Mouse (Mus musculus) kidney, embryonic 14.5 days (tissue): ENCODE results near the gene Slc25a41. TPM values are rescaled to one million over a fixed set of nuclear protein-coding genes. Genes with fewer than 3 reads are reported as not detected.

Source experiments
- ATAC-seq: fragments of 200-750 bp; cut with Nextera tagmentation; 2 replicates; pipeline ENCODE4 v1.8.0; 2017; ENCODE audit warnings: moderate number of reproducible peaks, mild to moderate bottlenecking, moderate TSS enrichment, moderate library complexity; ENCODE audit not compliant: low FRiP score, low TSS enrichment
- H3K27ac ChIP-seq: fragments of 300-500 bp; sonication (generic); 2 replicates; pipeline ENCODE4 v1.5.1; 2014; ENCODE audit warnings: low read depth, mild to moderate bottlenecking, low read length, moderate library complexity, mixed read lengths
- H3K27me3 ChIP-seq: fragments of 300-500 bp; sonication (generic); 2 replicates; pipeline ENCODE4 v1.6.1; 2014; ENCODE audit warnings: mild to moderate bottlenecking, low read length; ENCODE audit not compliant: control insufficient read depth, insufficient read depth
- H3K36me3 ChIP-seq: fragments of 300-500 bp; sonication (generic); 2 replicates; pipeline ENCODE4 v1.6.1; 2014; ENCODE audit warnings: low read length, mixed read lengths; ENCODE audit not compliant: control insufficient read depth, insufficient read depth
- H3K4me1 ChIP-seq: fragments of 300-500 bp; sonication (generic); 2 replicates; pipeline ENCODE4 v1.6.1; 2014; ENCODE audit warnings: low read length, mixed read lengths; ENCODE audit not compliant: control insufficient read depth, insufficient read depth
- H3K4me2 ChIP-seq: fragments of 300-500 bp; sonication (generic); replicated peaks from 2 replicates; pipeline ENCODE4 v1.6.1; 2014; ENCODE audit warnings: low read depth, mild to moderate bottlenecking, low read length
- H3K4me3 ChIP-seq: fragments of 300-500 bp; sonication (generic); 2 replicates; pipeline ENCODE4 v1.5.1; 2014; ENCODE audit warnings: mild to moderate bottlenecking, low read length
- H3K9ac ChIP-seq: fragments of 300-500 bp; sonication (generic); 2 replicates; pipeline ENCODE4 v1.6.1; 2014; ENCODE audit warnings: low read depth, mild to moderate bottlenecking, low read length, moderate library complexity
- H3K9me3 ChIP-seq: fragments of 300-500 bp; sonication (generic); 2 replicates; pipeline ENCODE4 v1.6.1; 2016; ENCODE audit warnings: low read length; ENCODE audit not compliant: control insufficient read depth
- WGBS: fragments of 180-500 bp; shearing (Covaris S2); extraction: QIAGEN DNeasy Blood & Tissue Kit; methylation state at CpG from one replicate; pipeline ENCODE4 v1.1.7; 2014; 5-methylcytosine and 5-hydroxymethylcytosine counted together
- polyA plus RNA-seq: library from polyadenylated mRNA; unstranded; fragments of >200 nt; fragmentation: Nextera tagmentation; extraction: Ambion mirVana; gene quantifications from 2 replicates; pipeline ENCODE4 v1.2.1, GENCODE M21; 2014

Slc25a41 gene
- polyA plus RNA-seq, 1 experiment from 2014 or later: not detected

GRCm38 (mm10) chr17:57070699-57071098, 29.2 kb upstream of the Slc25a41 start:
- Histone ChIP-seq H3K36me3 (no peaks in the 10 kb centered on the region), H3K9ac (no peak overlapping the region), H3K27ac (no peak overlapping the region), H3K4me1 (no peaks in the 10 kb centered on the region), H3K9me3 (no peaks in the 10 kb centered on the region), H3K4me2 (peak overlapping the region; percentile 42), H3K27me3 (no peaks in the 10 kb centered on the region), H3K4me3 (0 out of 2 replicates have a peak overlapping the region, but pooled peaks have one; percentile 12)
- WGBS: 3% methylated on average over 11 of the region's 11 CpGs
- ATAC-seq: peak; percentile 51; the same call in 1 of the 2 replicates

GRCm38 (mm10) chr17:57070272-57070671, 28.8 kb upstream of the Slc25a41 start:
- ATAC-seq: no peak
- 9% methylated on average over 9 of the region's 9 CpGs for WGBS
- Histone ChIP-seq H3K4me1 (no peaks in the 10 kb centered on the region), H3K9ac (0 out of 2 replicates have a peak overlapping the region, but pooled peaks have one; percentile 20), H3K9me3 (no peaks in the 10 kb centered on the region), H3K36me3 (no peaks in the 10 kb centered on the region), H3K27ac (no peak overlapping the region), H3K4me2 (peak overlapping the region; percentile 42), H3K27me3 (no peaks in the 10 kb centered on the region), H3K4me3 (0 out of 2 replicates have a peak overlapping the region, but pooled peaks have one; percentile 12)

- no peak for ATAC-seq
- H3K4me1 ChIP-seq: no peaks in the 10 kb centered on the region
- no peak overlapping the region for H3K4me2 ChIP-seq
- no peaks in the 10 kb centered on the region for H3K36me3 ChIP-seq
- H3K9ac ChIP-seq: no peak overlapping the region
- WGBS: 73% methylated on average over 5 of the region's 5 CpGs
- H3K9me3 ChIP-seq: no peaks in the 10 kb centered on the region
- H3K27ac ChIP-seq: no peak overlapping the region
- H3K4me3 ChIP-seq: no peak overlapping the region
- H3K27me3 ChIP-seq: peaks cover 14% of the 10 kb centered on the region
Measured at GRCm38 (mm10) chr17:57066908-57067307, 25.5 kb upstream of the Slc25a41 start.

- Histone ChIP-seq H3K27ac (no peak overlapping the region), H3K4me2 (peak overlapping the region; percentile 31), H3K9me3 (no peaks in the 10 kb centered on the region), H3K4me1 (no peaks in the 10 kb centered on the region), H3K36me3 (no peaks in the 10 kb centered on the region), H3K9ac (peak overlapping the region; percentile 42; the same call in 1 of the 2 replicates), H3K27me3 (peaks cover 24% of the 10 kb centered on the region), H3K4me3 (peak overlapping the region; percentile 37)
- ATAC-seq: no peak
- WGBS: 4% methylated on average over 8 of the region's 8 CpGs
Measured at GRCm38 (mm10) chr17:57063031-57063430, 21.6 kb upstream of the Slc25a41 start.

DNA sequence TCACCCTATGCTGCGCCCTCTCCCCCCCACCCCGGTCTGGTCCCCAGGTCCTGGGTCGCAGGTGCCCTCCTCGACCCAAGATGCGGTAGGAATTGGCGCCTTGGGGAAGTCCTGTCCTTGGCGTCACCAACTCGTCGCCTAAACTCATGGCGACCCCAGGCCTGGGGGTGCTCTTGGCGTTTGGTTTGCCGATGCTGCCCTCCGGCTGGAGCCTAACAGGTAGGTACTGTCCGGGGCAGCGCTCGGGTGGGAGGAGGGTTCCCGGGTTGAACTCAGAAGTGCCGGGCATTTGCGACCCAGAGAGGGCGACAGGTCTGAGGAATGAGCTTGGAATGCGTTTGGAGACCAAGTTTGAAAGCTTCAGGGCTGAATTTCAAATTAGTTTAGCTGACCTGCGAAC, 21.1 kb upstream of the Slc25a41 start:
- Histone ChIP-seq H3K36me3 (no peaks in the 10 kb centered on the region), H3K4me2 (peak overlapping the region; percentile 31), H3K9me3 (no peaks in the 10 kb centered on the region), H3K27ac (peak overlapping the region; percentile 56), H3K4me1 (no peaks in the 10 kb centered on the region), H3K27me3 (peaks cover 24% of the 10 kb centered on the region), H3K9ac (peak overlapping the region; percentile 29; the same call in 1 of the 2 replicates), H3K4me3 (peak overlapping the region; percentile 37)
- under 1% methylated on average over 22 of the region's 22 CpGs for WGBS
- 0 out of 2 replicates have a peak, but pooled peaks have one; percentile 11 for ATAC-seq

- H3K4me2 ChIP-seq: peak overlapping the region; percentile 31
- H3K36me3 ChIP-seq: no peaks in the 10 kb centered on the region
- H3K9ac ChIP-seq: peak overlapping the region; percentile 29; the same call in 1 of the 2 replicates
- no peaks in the 10 kb centered on the region for H3K9me3 ChIP-seq
- H3K4me1 ChIP-seq: no peaks in the 10 kb centered on the region
- H3K27ac ChIP-seq: peak overlapping the region; percentile 56
- H3K27me3 ChIP-seq: peaks cover 24% of the 10 kb centered on the region
- ATAC-seq: peak; percentile 25
- WGBS: 1% methylated on average over 37 of the region's 39 CpGs
- H3K4me3 ChIP-seq: peak overlapping the region; percentile 37
Measured at GRCm38 (mm10) chr17:57062011-57062521, 20.6 kb upstream of the Slc25a41 start.

DNA sequence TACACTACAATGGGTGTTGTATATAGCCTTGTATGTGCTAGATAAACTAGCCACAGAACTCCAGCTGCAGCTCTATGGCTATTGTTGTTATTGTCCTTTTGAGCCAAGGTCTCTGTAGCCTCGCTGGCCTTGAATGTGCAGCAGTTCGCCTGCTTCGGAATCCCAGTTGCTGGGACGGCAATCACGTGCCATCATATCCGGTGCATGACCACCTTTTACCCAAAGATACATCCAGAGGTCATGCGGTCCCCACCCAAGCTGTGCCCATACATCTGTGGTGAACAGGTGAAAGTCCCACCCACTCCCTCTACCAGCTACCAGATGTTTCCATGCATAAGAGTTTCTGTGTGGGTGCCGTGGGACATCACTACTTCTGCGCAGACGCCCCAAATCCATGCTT, 19.6 kb upstream of the Slc25a41 start:
- no peak for ATAC-seq
- no peak overlapping the region; the same call in 1 of the 2 replicates for H3K27ac ChIP-seq
- H3K36me3 ChIP-seq: no peaks in the 10 kb centered on the region
- no peaks in the 10 kb centered on the region for H3K4me1 ChIP-seq
- peak overlapping the region; percentile 87 for H3K4me2 ChIP-seq
- H3K9ac ChIP-seq: no peak overlapping the region
- no peaks in the 10 kb centered on the region for H3K9me3 ChIP-seq
- H3K4me3 ChIP-seq: peak overlapping the region; percentile 84
- peaks cover 24% of the 10 kb centered on the region for H3K27me3 ChIP-seq
- 35% methylated on average over 10 of the region's 10 CpGs for WGBS

- ATAC-seq: peak; percentile 87
- Histone ChIP-seq H3K36me3 (no peaks in the 10 kb centered on the region), H3K27me3 (peaks cover 24% of the 10 kb centered on the region), H3K9me3 (no peaks in the 10 kb centered on the region), H3K4me1 (no peaks in the 10 kb centered on the region), H3K4me3 (peak overlapping the region; percentile 84), H3K9ac (peak overlapping the region; percentile 77; the same call in 1 of the 2 replicates), H3K4me2 (peak overlapping the region; percentile 87), H3K27ac (peak overlapping the region; percentile 71; the same call in 1 of the 2 replicates)
- under 1% methylated on average over 44 of the region's 44 CpGs for WGBS
Measured at GRCm38 (mm10) chr17:57060231-57060801, 18.9 kb upstream of the Slc25a41 start.

DNA sequence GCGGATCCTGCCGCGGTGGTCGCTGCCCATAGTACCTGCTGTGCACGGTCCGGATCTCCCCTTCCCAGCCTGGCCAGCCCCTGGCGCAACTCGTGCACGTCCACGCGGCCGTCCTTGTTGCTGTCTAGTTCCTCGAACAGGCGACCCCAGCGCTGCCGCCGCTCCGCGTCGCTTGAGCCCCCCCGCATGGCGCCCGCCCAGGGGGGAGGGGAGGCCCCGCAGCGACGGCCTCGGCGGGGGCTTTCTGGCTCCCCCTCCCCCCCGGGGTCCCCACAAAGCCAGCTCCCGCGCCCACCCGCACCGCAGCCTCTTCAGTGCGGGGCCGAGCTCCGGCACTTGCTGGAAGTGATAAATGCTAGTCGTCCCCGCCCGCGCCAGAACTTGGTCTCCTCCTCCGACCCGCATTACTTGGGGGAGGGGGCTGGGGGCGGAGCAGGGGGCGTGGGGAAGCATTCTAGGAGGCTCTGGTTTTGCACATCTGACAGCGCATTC, 18.1 kb upstream of the Slc25a41 start, which contains the start of gene Slc25a23:
Slc25a23 (minus strand) TSS at position 378 of the 492 bp plus-strand sequence.
- under 1% methylated on average over 24 of the region's 45 CpGs for whole genome bisulfite sequencing
- peak within 1 kb of the TSS; percentile 77 for H3K9ac ChIP-seq
- ATAC-seq: peak; percentile 59
- peaks cover 24% of the 10 kb centered on the region for H3K27me3 ChIP-seq
- no peaks in the 10 kb centered on the region for H3K4me1 ChIP-seq
- peak within 1 kb of the TSS; percentile 84 for H3K4me3 ChIP-seq
- H3K9me3 ChIP-seq: no peaks in the 10 kb centered on the region
- peak within 1 kb of the TSS; percentile 87 for H3K4me2 ChIP-seq
- no peaks in the 10 kb centered on the region for H3K36me3 ChIP-seq
- H3K27ac ChIP-seq: peak within 1 kb of the TSS; percentile 71; the same call in 1 of the 2 replicates
